Mouse (Mus musculus) right cerebral cortex, postnatal 10 days (tissue): Measurements from ENCODE around the gene Frrs1.
A peak's percentile ranks its signal among the peaks of the same experiment; 100 is the strongest.

Experiments used
- DNase-seq, 2 experiments: peaks; one replicate each; pipeline ENCODE4 v3.0.0; 2021; ENCODE audit warnings: low spot score in 2 of 2

Gene Frrs1

DNA sequence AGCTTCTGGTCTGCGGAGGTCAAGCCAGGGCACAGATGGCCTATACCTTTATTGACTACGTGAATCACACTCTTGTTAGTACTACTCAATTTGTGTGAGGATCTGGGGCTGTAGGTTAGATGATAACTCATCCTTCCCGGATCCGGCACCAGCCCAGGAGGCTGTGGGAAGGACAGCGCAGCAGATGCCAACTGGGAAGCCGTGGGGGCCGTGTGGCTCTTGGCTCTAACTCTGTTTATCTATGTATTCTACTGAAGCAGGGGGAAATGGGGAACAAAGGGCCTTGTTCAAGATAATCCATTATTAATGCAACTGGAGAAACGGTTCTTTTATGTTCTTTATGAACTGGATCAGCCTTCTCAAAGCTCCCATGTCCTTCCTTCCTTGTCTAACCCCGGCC is 47.3 kb downstream of the Frrs1 start:
- no peak for DNase-seq

DNA sequence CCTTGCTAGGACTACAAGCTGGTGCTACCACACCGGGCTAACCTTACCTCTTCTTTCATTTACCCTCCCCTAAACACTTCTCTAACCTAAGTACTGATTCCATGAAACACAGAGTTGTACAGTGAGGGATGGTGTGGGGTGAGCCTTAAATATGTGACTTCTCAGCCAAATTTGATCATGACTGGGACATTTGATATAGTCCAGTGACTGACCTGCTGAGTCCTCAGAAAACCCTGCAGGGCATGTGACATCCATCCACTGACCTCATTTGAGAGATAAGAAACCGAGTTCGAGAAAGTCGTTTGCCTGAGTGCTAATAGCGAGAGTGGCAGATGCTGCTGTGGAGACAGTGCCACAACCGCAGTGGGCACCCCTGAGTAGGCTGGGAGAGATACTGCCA is 55.1 kb downstream of the Frrs1 start:
- DNase-seq = no peak

DNA sequence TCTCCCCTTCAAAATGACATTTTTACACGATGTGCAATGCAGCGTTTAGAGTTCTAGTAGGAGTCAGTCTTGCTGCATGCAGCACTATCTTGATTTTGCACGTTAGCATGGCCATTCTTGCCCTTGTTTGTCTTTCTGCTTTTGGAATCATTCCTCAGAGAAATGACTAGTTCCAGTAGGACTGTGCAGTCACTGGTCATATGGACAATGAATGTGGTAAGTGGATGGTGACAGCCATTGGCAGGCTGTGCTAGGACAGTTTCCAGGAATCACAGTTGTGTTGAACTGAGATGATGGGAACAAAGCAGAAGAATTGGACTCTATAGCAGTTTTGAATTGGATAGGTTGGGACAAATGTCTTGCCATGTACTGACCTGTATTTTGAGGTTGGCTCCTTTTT is 55.7 kb downstream of the Frrs1 start:
- DNase-seq = no peak

DNA sequence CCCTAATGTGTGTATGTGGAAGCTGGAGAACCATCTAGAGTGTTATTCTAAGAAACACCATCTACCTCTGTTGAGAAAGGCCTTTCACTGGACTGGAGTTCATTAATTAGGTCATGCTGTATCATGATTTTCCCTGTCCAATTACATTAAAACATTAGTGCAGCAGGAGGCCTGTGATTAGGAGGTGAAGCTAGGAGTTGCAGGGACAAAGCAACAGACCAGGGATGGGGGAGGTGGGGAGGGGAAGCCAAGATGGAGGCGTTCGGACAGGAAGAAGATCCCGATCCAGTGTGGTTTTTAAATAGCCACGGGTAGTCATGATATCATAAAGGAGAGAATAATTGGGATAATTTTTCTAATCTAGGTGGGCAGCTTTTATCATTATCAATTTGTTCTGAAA is 57.8 kb downstream of the Frrs1 start:
- no peak for DNase-seq

DNA sequence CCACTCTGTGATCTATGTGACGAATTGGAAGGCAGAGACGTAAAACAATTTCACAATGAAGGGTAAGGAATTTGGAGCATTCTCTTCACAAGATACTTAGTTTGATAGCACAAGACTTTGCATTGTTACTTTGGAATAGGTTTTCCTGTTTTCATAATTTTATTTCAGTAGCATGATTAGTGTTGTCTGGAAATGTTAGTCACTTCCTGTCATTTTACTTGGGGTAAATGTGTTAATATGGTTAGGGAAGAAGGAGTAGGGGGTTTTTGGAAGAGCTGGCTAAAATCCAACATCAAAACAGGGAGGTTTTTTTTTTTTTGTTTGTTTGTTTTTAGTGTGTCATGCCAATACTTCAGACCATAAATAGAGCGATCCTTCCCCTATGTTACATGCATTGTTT is 62.3 kb downstream of the Frrs1 start:
- no peak for DNase-seq

DNA sequence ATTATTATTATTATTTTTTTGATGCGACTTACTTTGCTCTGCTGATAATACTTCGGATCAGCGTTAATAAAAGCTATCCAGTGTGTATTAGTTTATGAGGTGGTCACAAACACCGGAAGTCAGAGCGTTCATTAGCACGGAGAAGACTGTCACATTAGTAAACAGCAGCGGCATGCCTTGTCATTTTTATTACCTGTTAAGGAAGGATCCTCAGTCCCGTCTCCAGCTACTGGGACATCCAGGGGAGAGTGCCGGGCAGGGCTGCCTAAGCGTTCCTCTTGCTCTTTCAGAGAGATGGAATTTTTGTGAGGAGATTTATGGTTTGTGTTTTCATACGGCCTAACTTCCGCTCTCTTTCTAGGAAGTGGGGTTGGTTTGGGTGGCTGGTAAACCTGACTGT is 63.8 kb downstream of the Frrs1 start:
- no peak for DNase-seq

DNA sequence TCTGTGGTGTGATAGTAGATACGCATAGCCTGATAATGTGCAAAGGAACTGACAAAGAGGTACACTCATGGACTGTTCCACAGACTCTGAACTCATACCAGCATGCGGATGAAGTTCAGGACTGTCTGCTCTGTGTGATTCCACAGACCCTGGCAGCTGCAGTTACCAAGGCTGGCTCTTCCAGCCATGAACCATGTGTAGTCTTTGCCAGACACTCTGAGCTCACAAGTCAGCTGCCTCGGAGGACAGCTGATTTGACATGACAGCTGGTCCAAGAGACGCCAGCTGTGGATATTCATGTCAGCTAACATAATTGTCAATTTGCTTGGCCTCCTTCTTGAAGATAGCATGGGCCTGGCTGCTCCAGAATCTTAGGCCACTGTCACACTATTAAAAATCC is 69.7 kb downstream of the Frrs1 start:
- no peak for DNase-seq

DNA sequence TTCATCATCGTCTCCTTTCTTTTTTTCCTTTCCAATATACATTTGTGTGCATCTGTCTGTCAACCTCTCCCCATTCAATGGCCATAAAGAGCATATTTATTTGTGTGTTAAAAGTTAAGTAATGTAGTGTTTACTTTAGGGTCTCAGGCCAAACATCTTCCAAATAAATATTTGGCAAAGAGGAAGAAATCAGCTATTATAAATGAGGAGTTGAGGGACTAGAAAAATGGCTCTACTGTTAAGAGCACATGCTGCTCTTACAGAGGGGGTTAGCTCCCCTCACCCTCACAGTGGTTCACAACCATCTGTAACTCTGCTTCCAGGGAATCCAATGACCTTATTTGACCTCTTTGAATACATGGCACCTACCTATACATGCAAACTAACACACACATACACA is 73.9 kb downstream of the Frrs1 start:
- no peak for DNase-seq

DNA sequence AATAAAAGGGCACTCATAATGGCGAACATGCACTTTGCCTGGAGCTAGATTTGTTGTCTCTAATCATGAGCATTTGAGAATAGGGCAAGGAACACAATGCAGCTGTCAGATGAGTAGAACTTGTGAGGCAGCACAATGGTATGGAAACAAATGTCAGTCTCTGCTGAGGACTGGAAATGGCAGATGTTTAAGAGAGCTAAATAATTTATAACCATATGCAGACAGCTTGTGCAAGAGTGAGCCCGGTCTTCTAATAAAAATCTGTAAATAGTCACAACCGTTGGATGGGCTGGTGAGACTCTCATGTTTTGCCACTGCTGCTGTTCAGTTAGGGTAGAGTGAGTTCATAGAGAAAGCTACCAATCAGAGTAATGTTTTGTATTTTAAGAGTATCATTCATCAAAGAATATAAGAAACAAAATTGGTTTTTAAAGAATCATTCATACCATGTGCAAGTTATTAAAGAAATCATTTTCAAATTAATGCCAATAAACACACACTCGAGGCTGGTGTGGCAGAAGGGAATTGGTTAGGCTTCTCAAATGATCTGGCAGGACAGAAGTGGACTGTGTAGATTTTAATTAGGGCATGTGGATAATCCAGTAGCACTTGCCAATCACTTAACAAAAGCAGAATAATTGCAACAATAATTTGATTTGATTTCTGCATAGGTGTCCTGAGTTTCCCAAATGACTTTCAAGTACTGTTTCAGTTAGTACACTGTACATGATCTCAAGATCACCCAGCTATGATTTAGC is 77.8 kb downstream of the Frrs1 start:
- DNase-seq = no peak

DNA sequence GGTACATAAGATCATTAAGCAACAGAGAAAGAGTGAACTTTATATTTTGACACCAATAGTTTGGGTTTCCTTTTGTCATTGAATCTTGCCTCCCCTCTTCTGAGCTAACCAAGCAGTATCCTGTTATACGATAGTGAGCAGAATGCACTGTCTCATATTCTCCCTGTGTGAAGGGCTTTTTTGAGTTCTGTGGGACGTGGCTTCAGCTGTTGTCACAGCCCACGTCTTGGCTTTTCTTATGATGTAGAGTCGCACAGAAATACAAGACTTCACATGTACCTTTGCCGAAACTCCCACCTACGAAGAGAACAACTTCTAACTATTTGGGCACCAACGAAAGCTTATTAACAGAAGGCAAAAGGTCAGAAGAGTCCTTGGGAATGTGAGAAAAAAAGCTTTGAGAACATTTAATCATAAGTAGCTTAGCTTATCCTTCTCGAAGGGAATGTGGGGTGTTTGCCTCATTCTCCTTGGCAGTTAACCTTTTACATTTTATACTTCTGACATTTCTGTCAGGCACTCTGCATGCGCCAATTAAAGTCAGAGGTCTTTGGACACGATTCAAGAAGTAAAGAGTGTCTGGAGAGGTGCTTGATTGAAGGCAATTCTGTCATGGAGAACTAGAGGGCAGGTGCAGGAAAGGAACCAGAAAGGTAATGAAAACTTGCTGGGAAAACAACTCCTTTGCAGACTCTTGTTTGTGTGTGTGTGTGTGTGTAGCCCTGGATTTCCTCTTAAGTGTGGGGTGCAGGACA is 81.7 kb downstream of the Frrs1 start:
- peak; percentile 37 to 64 for DNase-seq

DNA sequence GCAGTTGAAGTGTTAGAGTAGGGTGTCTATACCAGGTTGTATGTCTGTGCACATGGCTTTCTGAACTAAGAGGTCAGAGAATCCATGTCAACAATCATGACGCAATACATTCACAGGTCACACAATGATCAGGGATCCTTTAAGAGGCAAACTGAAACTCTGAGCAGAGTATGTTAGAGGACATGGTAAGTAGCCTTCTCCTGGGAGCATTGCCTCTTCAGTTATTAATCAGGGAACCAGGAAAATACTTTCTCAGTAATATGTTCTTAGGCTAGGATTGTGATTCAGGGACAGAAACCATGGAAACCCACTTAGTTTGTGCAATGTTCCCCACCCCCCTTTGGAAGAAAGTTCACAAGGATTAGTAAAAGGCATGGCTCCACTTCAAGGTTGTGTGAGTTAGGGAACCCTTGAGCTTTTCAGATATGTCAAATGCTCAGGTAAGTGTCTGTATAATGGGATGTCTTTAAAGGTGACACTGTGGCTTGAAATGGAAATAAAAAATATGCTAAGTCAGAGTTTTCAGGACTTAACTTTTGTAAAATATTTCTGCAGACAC is 82.4 kb downstream of the Frrs1 start:
- no peak for DNase-seq

DNA sequence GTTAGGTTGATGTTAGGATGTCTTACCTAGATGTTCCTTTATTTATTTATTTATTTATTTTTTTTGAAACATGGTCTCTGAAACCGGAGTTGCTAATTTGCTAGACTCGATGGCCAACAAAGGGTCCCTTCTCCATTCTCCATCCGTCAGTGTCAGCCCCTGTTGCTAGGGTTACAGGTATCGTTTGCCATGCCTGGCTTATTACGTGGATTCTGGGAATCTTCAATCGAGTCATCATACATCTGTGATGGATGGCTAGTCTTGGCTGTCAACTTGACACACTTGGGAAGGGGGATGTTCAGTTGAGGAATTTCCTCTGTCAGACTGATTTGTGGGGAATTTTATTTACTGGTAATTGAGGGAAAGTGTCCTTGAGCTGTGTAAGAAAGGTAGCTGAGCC is 83.5 kb downstream of the Frrs1 start:
- DNase-seq = no peak

DNA sequence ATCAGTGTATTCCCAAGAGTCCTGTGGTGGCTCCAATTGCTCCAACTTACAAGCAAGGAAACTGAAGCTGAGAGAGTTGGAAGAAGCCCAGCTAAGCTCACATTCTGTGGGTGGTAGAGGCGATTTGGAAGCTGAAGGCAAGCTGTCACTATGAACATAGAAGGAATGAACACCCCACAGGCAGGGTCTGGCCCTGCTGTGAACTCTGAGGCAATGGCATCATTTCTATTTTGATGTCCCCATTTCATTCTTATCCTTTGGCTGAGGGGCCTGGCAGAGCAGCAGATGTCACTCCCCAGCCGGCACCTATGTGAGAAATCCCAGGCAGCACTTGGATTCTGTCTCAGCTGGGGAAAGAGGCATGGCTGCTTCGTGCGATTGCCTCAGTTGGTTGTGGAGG is 84.2 kb downstream of the Frrs1 start:
- no peak for DNase-seq

DNA sequence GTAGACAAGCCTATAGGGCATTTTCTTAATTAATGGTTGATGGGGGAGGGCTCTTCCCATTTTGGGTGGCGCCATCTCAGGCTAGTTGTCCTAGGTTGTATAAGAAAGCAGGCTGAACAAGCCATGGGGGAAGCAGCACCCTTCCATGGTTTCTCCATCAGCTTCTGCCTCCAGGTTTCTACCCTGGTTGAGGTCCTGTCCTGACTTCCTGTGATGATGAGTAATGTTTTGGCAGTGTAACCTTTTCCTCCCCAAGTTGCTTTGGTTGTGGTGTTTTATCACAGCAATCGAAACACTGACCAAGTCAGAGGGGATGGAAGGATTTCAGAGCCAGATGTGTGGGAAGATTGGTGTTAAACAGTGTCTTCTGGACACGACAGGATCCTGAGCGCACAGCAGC is 87.2 kb downstream of the Frrs1 start:
- DNase-seq = no peak

DNA sequence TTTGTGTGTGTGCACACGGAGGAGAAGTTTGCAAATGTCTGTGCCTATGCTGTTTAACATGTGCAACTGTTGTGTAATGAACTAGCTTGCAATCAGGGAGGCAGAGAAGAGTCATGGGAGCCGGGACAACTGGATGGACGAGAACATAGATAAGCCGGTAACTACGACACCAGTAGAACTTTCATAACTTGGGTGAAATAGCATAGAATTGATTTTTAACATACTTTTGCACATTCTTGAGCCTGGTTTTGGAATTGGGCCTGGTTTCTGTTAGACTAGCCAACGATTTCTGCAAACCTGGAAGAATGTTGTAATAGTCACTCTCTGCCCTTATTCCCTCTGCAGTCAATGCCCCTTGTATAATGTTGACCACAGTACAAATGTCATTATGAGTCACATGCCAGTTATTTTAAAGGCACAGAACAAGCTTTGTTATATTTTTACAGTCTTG is 91.4 kb downstream of the Frrs1 start:
- DNase-seq = no peak

DNA sequence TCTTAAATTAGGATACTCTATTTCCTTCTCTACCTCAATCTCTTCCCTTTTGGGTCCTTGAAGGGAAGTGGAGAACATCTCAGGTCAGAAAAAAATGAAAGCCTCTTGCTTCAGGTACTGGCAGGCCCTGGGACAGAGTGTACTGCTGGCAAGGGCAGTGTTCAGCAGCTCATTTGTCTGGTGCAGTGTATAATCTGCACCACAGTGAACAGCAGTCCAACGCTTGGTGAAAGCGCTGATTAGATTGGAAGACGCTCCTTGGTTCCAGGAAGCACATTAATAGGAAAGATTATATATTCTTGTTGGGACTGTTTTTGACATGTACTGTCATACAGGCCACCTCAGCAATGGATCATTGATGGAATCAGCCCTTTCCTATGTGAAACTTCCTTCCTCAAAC is 92.2 kb downstream of the Frrs1 start:
- no peak for DNase-seq

DNA sequence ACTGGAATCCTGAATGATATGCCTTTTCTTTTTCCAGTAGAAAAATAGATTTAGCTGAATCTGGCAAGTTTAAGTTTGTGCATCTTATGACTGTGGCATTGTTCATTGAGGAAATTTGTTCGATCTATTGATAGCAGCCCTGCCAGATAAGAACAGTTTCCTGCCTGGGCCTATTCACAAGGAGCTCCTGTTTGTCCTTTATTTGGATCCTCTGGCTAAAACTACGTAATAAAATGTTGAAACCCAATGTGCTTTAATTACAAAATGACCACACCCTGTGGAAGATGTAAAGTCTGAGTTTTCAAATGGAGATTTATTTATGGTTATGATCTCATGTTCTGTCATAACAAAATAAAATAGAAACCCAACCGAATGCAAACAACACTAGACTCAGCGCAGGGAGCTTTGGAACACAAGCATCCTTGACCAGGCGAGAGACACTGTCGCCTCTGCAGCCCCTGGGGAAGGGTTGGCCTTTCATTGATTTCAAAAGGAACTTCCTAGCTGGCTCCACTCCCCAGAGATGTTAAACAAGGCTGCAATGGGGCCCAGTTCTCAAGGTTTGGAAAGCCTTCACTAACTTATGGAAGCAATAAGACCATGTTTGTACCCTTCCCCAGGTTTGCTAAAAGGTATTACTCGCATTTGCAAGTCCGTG is 93.1 kb downstream of the Frrs1 start:
- no peak for DNase-seq

DNA sequence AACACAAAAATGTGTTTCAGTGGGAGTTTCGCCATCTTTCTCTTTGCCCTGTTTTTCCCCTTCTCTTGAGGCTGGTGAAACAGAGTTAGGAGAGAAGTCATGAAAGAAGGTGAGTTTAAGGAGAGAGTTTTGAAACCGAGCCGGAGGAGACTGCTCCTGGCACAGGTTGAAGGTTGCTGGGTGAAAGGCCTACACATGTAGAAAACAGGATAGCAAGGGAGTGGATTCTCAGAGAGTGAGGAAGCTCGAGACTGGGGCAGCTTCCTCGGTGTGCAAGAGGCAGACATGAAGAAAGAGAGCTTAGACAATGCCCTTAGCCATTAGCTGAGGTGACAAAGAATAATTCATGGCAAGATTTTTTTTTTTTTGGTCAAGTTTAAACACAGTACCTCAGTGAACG is 94.1 kb downstream of the Frrs1 start:
- no peak for DNase-seq

DNA sequence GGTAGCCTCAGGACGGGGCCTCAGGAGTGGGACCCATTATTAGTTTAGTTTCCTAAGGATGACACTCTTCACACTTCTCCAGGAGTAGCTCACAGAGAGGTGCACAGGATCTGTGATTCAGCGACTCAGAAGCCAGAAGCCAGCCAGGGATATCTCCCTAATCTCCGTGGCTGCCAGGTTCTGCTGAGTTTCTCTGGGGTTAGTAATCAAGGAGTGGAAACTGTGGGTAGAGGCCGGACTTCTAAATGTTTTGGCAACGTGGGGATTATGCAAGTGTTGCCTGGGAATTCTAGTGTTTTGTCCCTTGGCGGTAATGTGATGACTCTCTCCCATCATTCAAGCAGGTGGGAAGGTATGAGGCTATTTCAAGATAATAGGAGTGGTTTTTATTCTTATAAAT is 95.8 kb downstream of the Frrs1 start:
- no peak for DNase-seq
